Mouse (Mus musculus) left cerebral cortex, postnatal 4 days (tissue): Measurements from ENCODE around the gene Lpar1. TPM values are rescaled to one million over a fixed set of nuclear protein-coding genes. Genes with fewer than 3 reads are reported as not detected.

Source experiments
- DNase-seq: peaks from one replicate; pipeline ENCODE4 v3.0.0-alpha.2; 2022
- intact Hi-C: fragments of 180-260 bp; cut with DNase I; formaldehyde crosslinking; loops from one replicate; pipeline ENCODE4 v1.15.1; 2025
- total RNA-seq, 2 experiments: library from RNA; stranded (reverse); gene quantifications; 2 replicates each; pipeline ENCODE4 v1.2.3; 2021

Lpar1 gene
- total RNA-seq = 10 to 100 TPM; 12.5 to 13.7 TPM

GRCm38 (mm10) chr4:58553631-58554358 lies at the start of gene Lpar1:
Gene Lpar1, minus strand, starts transcription at chr4:58553898.
- intact Hi-C loops = loop anchor here (5.0 to 10.0 kb wide), 3 partner anchors 171 to 289 kb away; no protein-coding TSS in a partner anchor

GRCm38 (mm10) chr4:58585942-58586341 lies 32.2 kb upstream of the Lpar1 start:
- DNase-seq = no peak
- intact Hi-C loops = no loop called here

More at GRCm38 (mm10) chr4:58553631-58554358, at the start of gene Lpar1:
- DNase-seq = no peak

GRCm38 (mm10) chr4:58581191-58581590 lies 27.5 kb upstream of the Lpar1 start:
- intact Hi-C loops = no loop called here
- no peak for DNase-seq

DNA sequence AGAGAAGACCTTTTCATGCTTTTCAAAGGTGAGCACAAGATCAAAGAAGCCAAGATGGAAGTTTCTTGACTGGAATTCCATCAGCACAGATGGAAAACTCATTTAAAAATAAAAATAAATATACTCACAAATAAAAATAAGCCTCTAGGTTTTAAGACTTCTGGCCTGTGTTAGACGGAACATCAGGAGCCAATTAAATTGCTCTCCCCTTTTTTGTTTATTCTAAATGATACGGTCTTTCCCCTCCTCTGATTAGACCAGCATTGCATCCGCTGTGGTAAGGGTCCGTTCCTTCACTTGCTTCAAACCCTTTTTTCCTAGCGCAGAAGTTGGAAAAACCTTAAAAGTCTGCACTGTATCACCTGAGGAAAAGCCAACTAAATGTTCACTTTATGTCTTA lies 26.8 kb upstream of the Lpar1 start:
- intact Hi-C loops = no loop called here

DNA sequence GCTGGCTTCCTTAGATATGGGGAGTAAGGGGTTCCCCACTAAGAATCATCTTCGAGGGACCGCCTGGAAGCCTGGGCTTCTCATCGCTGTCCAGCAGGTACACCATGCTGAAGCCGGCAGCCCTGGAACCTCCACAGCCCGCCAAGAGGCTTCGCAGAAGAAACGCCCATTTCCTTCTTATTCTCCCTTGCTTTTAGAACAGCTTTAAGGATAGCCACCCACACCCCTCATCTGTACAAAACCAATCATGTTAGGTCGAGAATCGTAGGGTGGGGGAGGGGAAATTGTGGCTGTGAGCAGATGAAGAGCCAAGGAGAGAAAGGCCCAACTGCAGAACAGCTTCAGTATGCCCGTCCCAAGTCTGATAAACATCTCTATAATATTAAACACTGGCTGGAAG lies 26.4 kb upstream of the Lpar1 start:
- DNase-seq = no peak
- intact Hi-C loops = no loop called here

More for the DNA sequence above, 26.8 kb upstream of the Lpar1 start:
- DNase-seq = no peak

DNA sequence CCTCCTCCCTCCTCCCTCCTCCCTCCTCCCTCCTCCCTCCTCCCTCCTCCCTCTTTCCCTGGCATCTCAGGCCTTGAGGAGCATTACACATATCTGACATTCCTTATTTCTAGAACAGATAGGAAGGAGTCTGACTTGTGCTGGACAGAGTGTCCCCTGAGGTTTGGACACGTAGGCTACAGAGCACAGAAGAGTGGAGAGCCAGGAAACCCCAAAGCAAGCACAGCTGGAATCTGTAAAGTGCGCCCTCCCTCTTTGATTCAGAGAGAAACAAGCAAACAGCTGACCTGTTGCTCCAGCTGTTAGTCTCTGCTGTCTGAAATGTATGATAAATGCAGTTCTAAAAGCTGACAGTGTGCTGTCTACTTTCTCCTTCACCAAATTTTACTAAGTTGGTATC lies 24.8 kb upstream of the Lpar1 start:
- intact Hi-C loops = no loop called here
- no peak for DNase-seq

DNA sequence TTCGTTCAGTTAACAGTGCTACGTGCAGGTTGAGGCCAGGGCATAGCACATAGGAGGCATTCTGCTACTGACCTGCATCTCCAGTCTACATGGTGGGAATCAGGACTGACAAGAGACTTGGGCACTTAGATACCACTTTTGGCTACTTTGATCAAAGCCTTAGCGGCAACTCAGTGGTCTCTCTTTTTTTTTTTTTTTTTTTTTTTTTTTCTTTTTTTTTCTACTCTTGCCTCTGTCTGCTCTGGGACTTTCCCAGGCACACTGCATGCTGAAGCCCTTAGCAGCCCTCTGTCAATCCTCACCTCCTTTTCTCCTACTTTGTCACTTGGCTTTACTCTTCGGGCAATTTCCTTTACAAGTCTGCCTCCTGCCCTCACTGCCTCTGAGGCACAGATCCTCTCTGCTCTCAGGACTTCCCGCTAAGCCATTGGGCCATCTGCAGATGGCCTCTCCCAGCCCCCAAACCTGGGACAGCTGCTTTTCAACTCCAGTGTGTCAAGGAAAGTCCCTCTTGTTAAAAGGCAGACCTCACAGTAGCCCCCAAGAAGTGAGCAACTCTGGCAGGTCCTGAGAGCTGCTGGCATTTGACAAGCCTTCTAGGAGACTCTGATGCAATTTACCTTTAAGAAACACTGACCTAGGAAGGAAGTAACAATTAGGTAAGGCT lies 23.8 kb upstream of the Lpar1 start:
- intact Hi-C loops = no loop called here
- no peak for DNase-seq

DNA sequence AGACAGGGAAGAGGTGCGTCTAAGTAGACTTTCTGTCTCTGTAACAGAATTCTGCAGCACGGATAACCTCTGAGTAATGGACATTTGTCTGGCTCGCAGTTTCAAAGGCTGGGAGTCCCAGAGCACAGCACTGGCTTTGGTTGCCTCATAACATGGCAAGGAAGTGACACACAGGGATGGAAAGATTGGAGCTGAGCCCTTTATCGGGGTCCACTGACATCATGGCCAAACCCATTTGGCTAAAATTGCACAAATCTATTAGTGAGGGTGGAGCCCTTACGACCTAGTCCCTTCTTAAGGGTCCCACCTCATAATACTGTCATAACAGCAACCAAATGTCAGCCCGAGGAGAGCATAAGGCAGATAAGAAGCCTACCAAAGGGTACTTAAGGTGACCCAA lies 22.1 kb upstream of the Lpar1 start:
- intact Hi-C loops = no loop called here
- DNase-seq = no peak

DNA sequence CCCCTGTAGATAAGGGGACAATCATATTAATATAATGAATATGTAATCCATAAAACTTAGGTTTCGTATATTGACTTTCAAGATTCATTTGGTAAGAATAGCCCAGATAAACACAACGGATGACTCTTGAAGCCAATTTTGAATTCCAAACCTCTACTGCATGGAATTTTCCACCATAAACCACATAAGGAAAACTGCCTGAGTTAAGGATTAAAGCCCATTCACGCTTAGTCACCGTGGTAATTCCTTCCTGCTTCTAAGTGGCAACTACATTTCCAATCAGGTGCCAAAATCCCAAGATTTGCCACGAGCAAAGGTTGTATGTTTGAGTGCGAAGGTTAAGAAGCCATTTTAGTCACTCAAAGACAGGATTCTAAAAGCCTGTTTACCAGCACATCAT lies 20.3 kb upstream of the Lpar1 start:
- DNase-seq = no peak
- intact Hi-C loops = no loop called here

- intact Hi-C loops = no loop called here
- DNase-seq = no peak
Observed at GRCm38 (mm10) chr4:58572446-58572845, 18.7 kb upstream of the Lpar1 start.

DNA sequence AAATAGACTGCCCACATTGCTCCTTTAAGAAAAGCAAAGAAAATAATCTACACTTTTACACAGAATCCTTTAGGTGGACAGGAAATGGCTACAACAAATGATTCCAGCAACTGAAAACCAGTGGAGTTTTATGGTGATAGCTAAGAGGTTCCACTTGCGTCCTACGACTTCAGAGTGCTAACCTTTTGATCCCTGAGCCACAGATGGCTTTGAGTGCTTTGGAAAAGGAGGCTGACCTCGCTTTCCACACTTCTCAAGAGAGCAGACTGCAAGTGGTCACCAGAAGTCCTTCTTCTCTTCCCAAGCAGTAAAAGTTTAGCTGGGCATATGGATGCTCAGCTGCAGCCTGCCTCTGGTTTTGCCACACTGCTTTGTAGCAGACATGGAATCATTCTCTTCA lies 18.0 kb upstream of the Lpar1 start:
- DNase-seq = no peak
- intact Hi-C loops = no loop called here

GRCm38 (mm10) chr4:58571232-58571631 lies 17.5 kb upstream of the Lpar1 start:
- DNase-seq = no peak

DNA sequence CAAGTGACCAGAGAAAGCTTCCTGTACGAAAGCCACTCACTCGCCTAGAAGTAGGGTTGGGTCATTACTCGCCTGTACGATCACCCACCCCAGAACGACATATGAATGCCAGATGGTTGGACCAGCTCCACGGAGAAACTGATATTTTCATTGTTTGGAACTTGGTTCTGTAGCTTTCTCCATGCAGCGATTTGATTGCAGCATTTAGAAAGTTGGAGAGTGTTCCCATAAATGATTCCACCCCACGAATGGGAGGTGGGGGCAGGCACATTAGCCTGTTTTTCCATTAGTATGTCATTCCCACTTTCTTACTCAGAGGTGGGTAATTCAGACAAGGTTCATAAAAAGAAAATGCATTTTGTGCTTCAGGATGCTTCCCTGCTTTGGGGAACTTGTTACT lies 14.8 kb upstream of the Lpar1 start:
- intact Hi-C loops = no loop called here
- no peak for DNase-seq

More at GRCm38 (mm10) chr4:58571232-58571631, 17.5 kb upstream of the Lpar1 start:
- intact Hi-C loops = no loop called here

GRCm38 (mm10) chr4:58562776-58563175 lies 9.1 kb upstream of the Lpar1 start:
- intact Hi-C loops = no loop called here
- DNase-seq = no peak

DNA sequence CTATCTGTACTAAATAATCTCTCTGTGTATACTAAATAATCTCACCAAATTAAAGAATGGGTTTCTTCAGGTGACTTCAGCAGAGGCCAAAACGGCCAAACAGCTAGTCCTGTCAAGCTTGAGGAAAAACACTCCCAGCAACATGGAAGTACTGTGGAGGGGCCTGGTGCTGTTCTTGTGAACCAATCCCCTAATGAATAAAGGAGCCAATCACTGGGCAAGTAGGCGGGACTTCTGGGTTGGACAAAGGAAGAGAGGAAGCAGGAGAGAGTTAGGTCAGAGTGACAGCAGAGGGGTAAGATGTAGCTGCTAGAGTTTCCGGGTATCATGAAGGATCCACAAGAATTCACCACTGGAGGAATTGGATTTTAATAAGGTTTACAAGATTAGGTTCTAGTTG lies 3.3 kb upstream of the Lpar1 start:
- no peak for DNase-seq
- intact Hi-C loops = loop anchor here (10.0 kb wide), 2 partner anchors 168 to 292 kb away; no protein-coding TSS in a partner anchor

GRCm38 (mm10) chr4:58554359-58554838 lies 701 bp upstream of the Lpar1 start:
- DNase-seq = no peak
- intact Hi-C loops = loop anchor here (5.0 to 10.0 kb wide), 3 partner anchors 170 to 290 kb away; no protein-coding TSS in a partner anchor

DNA sequence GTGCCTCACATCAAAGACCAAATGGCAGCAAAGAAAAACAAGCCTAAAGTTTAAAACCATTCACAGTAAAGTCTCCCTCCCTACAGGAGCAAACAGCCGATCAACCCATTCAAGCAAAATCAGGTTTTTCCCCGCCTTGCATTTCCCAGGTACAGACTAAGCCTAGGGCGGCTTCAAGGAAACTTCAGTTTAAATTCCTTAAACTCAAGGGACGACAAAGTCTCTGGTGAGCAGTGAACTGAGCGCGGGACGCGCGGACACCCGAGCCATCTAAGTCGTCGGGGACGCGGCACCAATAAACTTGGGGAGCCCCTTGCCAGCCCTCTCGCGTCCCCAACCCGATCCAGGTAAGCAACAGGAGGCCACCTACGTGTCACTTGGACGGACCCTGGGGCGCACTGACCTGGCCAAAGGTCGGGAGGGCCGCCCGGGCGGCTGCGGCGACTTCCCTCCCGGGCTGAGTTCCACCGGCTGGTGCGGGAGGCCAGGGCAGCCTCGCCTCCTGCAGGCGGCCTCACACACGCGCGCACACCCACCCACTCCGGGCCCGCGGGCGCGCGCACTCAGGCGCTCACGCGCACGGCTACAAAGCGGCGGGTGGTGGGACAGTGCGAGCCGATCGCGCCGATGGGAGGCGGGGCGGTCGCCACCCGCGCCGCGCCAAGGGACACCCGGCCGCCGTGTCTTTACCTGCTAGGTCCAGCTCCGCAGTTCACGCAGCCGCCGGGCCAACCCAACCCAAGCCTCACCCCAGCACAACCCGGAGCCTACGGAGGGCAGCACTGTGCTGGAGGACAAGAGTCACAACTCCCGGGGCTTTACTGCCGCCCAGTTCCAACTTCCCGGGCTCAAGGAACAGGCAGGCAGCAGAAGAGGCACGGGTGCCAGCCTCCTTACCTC lies 717 bp downstream of the Lpar1 start:
- intact Hi-C loops = loop anchor here (5.0 to 10.0 kb wide), 3 partner anchors 172 to 288 kb away; no protein-coding TSS in a partner anchor

GRCm38 (mm10) chr4:58552229-58552628 lies 1.5 kb downstream of the Lpar1 start:
- DNase-seq = no peak

More for the DNA sequence above, 717 bp downstream of the Lpar1 start:
- DNase-seq = peak; percentile 67

DNA sequence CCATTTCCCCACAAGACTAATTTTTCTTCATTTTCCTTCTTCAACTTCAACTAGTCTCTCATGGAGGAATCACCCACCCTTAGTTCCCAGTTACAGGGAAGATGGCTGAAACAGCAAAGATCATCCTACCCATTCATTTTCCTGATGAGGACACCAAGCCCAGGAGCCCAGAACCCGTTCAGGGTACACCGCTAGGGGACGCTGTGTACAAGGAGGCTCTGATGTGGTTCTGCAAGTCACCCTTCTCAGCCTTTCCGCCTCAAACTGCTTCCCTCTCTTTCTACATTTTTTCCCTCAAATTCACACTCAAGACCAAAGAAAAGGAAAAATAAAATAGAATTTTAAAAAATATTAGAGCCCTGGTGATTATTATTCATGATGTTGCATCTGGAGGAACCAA lies 1.9 kb downstream of the Lpar1 start:
- peak; percentile 71 for DNase-seq
- intact Hi-C loops = loop anchor here (5.0 to 10.0 kb wide), 3 partner anchors 173 to 287 kb away; no protein-coding TSS in a partner anchor

More at GRCm38 (mm10) chr4:58552229-58552628, 1.5 kb downstream of the Lpar1 start:
- intact Hi-C loops = loop anchor here (5.0 to 10.0 kb wide), 3 partner anchors 173 to 287 kb away; no protein-coding TSS in a partner anchor

DNA sequence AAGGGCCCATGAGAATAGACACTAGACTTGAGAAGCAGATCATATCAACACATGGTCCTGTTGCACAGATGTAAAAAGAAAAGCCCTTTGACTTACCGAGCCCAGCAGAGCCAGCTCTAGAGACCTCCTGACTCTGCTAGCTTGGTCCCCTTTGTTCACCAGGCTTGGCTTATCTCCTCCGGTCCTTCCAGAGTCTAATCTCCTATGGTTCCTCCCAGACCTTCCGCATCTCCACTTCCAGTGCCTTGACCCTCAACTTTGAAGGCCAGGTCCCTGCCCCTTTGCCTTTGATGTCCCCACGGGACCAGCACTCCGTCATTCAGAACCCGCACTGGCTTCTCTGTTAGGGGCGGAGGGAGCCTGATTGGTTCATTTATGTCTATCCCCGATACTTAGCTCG lies 6.0 kb downstream of the Lpar1 start:
- intact Hi-C loops = no loop called here
- DNase-seq = no peak

- intact Hi-C loops = no loop called here
- DNase-seq = no peak
Observed at GRCm38 (mm10) chr4:58547273-58547565, 6.5 kb downstream of the Lpar1 start.
